Mouse (Mus musculus) gastrocnemius, adult 2 months (tissue): ENCODE data around the gene Tmem51. TPM values are rescaled to one million over a fixed set of nuclear protein-coding genes. Genes with fewer than 3 reads are reported as not detected.
A peak's percentile ranks its signal among the peaks of the same experiment; 100 is the strongest.

Source experiments
- DNase-seq: peaks from one replicate; pipeline ENCODE4 v3.0.0; 2022
- H3K27ac ChIP-seq: fragments of 200-600 bp; 2 replicates; pipeline ENCODE4 v1.8.1; 2022; ENCODE audit warnings: mild to moderate bottlenecking
- H3K4me3 ChIP-seq: fragments of 200-600 bp; 2 replicates; pipeline ENCODE4 v1.8.1; 2022; ENCODE audit warnings: mild to moderate bottlenecking, moderate library complexity
- CTCF ChIP-seq: fragments of 200-600 bp; IDR thresholded peaks from 2 replicates; pipeline ENCODE4 v1.8.1; 2022; ENCODE audit warnings: antibody characterized with exemption, mild to moderate bottlenecking, moderate library complexity
- intact Hi-C: fragments of 180-260 bp; cut with DNase I; formaldehyde crosslinking; loops from one replicate; pipeline ENCODE4 v1.15.1; 2025
- total RNA-seq, 2 experiments: library from RNA; stranded (reverse); gene quantifications; 2 replicates each; pipeline ENCODE4 v1.2.3; 2021

Tmem51 gene
- total RNA-seq, 2 experiments from 2014 or later = 0.66 to 0.75 TPM

DNA sequence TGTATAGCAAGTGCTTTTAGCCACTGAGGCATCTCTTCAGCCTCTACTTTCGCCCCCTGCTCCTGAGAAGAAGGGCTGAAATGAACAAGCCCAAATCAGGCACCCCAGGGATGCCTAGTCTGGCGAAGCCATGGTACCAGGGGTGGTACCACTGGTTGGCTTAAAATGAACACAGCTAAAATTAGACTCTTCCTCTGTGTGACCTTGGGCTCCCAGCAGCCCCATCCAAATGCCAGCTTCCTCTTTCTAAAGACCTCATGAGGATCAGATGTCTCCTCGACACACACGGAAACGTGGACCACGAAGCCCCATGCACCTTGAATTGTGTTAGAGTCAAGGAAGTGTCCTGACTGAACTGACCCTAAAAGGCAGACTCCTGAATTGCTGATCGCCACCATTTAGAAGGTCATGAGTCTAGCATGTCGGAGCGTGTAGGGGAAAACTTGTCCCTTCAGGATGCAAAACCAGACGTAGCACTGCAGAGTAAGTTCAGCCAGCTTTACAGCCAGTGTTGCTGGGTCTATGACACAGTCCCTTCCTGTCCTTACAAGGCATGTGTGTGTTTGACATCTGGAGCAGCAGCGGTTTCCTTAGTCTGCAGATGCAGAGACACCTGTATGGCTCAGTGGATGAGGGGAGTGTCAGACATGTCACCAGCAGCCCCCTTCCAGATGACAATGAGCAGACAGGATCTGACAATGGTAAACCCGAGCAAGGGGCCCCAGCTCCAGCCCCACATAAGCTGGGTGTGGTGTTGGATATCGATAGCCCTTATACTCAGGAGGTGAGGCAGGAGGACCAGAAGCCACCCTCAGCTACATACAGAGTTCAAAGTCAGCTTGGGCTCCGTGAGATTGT, 4.2 kb downstream of the Tmem51 start:
- Histone ChIP-seq H3K27ac (peak overlapping the region; percentile 73), H3K4me3 (no peak overlapping the region)
- TF ChIP-seq CTCF = no peak
- intact Hi-C loops = loop anchor here (5.0 kb wide), 2 partner anchors 38 to 73 kb away; no protein-coding TSS in a partner anchor
- no peak for DNase-seq

DNA sequence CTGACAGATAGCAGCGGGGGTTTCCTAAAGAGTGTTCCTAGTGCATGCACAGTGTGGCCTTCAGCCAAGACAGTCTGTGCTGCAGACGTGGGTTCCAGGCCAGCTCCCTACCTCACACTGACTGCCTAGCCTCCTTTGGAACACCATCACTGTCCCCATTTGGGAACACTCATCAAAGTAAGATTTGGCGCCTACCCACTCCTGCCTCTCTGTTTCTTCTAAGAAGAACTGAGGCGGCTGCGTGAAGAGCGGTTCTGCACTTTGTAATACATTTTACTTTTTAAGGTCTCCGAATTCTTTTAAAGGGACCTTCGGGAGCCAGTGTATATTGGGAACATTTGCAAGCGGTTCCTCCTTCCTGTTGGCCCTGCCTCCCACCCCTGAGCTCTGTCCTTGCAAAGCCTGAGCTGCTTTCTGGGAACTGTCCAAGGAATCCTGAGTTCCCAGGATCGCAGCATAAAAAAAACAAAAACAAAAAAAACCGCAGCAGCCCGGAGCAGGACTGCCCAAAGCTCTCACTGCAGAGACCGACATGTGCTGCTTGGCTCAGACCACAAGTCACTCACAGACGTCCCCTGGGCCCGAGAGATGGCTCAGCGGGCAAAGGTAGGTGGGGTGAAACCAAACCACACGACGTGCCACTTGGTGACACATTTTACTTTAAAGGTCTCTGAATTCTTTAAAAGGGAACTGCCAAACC, 6.4 kb downstream of the Tmem51 start:
- intact Hi-C loops = no loop called here
- peak; percentile 43 for DNase-seq
- Histone ChIP-seq H3K27ac (peak overlapping the region; percentile 69), H3K4me3 (peak overlapping the region; percentile 36)
- no peak for TF ChIP-seq CTCF

DNA sequence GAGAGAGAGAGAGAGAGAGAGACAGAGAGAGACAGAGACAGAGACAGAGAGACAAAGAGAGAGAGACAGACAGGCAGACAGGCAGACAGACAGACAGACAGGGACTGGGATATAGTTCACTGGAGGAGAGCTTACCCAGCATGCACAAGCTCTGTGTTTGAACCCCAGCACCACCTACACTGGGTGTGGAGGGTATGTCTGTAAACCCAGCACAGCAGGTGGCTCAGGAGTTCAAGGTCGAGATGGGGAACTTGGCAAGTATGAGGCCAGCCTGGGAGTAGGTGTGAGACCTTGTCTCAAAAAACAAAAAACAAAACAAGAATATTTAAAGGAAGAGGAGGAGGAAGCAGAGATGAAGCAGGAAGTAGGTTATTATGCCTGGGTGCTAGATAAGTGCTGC, 7.2 kb downstream of the Tmem51 start:
- H3K4me3 ChIP-seq = no peak overlapping the region
- no peak for DNase-seq
- intact Hi-C loops = no loop called here
- TF ChIP-seq CTCF = no peak
- peak overlapping the region; percentile 69; the same call in 1 of the 2 replicates for H3K27ac ChIP-seq

DNA sequence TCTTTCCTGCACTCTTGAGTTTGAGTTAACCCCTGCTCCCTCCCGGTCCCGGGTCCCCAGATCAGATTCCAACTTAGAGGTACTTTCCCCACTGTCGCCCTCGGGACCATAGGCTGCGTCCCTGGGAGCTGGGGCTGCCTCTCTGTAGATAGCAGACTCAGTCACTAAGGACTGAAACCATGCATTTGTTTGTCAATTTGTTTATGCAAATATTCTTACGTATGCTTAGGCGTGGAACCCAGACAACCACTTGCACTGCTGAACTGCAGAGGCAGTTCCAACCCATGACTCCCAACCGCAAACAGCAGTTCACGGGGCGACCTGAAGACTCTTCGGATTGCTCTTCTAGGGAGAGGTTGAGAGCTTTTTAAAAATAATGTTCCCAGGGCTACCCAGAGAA, 8.2 kb downstream of the Tmem51 start:
- DNase-seq = no peak
- Histone ChIP-seq H3K27ac (0 out of 2 replicates have a peak overlapping the region, but pooled peaks have one; percentile 17), H3K4me3 (no peak overlapping the region)
- no peak for TF ChIP-seq CTCF
- intact Hi-C loops = no loop called here

GRCm38 (mm10) chr4:142074060-142074732, 9.9 kb downstream of the Tmem51 start:
- Histone ChIP-seq H3K4me3 (no peak overlapping the region), H3K27ac (peak overlapping the region; percentile 10; the same call in 1 of the 2 replicates)
- intact Hi-C loops = no loop called here
- DNase-seq = no peak
- no peak for TF ChIP-seq CTCF

GRCm38 (mm10) chr4:142071243-142071991, 12.7 kb downstream of the Tmem51 start:
- peak overlapping the region; percentile 28; the same call in 1 of the 2 replicates for H3K27ac ChIP-seq
- no peak overlapping the region for H3K4me3 ChIP-seq
- DNase-seq = no peak
- intact Hi-C loops = no loop called here
- no peak for TF ChIP-seq CTCF

DNA sequence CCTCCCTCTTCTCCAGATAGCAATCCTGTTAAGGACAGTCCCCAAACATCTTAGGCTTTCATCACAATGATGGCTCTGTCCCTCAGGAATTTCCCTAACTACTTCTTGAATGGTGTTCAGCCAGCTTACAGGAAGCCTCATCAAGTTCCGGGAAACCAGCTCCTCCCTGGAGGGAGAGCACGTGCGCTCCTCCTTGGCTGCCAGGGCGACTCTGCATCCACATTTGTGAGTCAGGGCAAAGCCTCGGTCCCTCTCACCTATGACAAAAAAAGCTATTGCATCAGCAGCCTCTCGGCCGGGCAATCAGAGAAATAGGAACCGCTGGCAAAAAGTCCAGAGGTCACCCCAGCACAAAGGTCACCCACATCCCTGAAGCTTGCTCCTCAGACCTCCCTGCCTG, 13.3 kb downstream of the Tmem51 start:
- intact Hi-C loops = no loop called here
- Histone ChIP-seq H3K27ac (peak overlapping the region; percentile 28; the same call in 1 of the 2 replicates), H3K4me3 (no peak overlapping the region)
- no peak for DNase-seq
- TF ChIP-seq CTCF = no peak

- intact Hi-C loops = no loop called here
- DNase-seq = no peak
- no peak for TF ChIP-seq CTCF
- Histone ChIP-seq H3K4me3 (no peak overlapping the region), H3K27ac (no peak overlapping the region)
Measured at GRCm38 (mm10) chr4:142068899-142069812, 14.9 kb downstream of the Tmem51 start.

GRCm38 (mm10) chr4:142066576-142066975, 17.5 kb downstream of the Tmem51 start:
- intact Hi-C loops = no loop called here
- Histone ChIP-seq H3K4me3 (no peak overlapping the region), H3K27ac (peak overlapping the region; percentile 72)
- no peak for DNase-seq
- no peak for TF ChIP-seq CTCF

- intact Hi-C loops = no loop called here
- H3K27ac ChIP-seq = peak overlapping the region; percentile 72
- TF ChIP-seq CTCF = no peak
- 0 out of 2 replicates have a peak overlapping the region, but pooled peaks have one; percentile 3 for H3K4me3 ChIP-seq
- no peak for DNase-seq
Measured at GRCm38 (mm10) chr4:142065835-142066234, 18.3 kb downstream of the Tmem51 start.

DNA sequence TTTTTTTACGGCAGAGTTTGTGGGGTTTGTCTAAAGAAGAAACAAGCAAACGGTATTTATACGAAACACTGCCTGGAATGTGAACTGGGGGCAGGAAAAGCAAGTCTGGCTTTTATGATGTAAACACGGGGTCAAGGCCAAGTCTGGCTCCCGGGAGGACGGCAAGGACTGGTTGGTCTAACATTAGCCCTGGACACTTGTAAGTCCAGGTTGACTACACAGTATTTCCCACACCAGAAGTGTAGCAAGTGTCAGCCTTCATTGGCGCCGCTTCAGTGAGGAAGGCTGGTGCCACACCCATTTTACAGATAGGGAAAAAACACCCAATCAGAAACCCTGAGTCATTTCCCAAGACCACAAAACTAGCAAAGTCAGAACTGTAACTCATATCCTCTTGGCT, 18.8 kb downstream of the Tmem51 start:
- intact Hi-C loops = no loop called here

More for the DNA sequence above, 18.8 kb downstream of the Tmem51 start:
- no peak for TF ChIP-seq CTCF
- Histone ChIP-seq H3K4me3 (no peak overlapping the region), H3K27ac (peak overlapping the region; percentile 72)
- peak; percentile 64 for DNase-seq
